Mouse (Mus musculus) heart, embryonic 14.5 days (tissue): ENCODE measurements at regions not wholly inside any gene's neighbourhood (a gene's known extent, or its start where the extent isn't known, plus 50 kb on each side); places are given as distances from the start of the nearest gene placed in this dataset.

ENCODE experiments used
- ATAC-seq: fragments of 200-750 bp; cut with Nextera tagmentation; 2 replicates; pipeline ENCODE4 v1.8.0; 2017; ENCODE audit warnings: low read depth, moderate TSS enrichment; ENCODE audit not compliant: insufficient number of reproducible peaks, insufficient read depth, low FRiP score
- H3K27ac ChIP-seq, 2 experiments: fragments of 200-500 bp in 1 of 2; fragments of 300-500 bp in 1 of 2; sonication (generic) in 1 of 2; replicated peaks in 1 of 2; 2 replicates each; pipeline ENCODE4 v1.5.1; 2012 to 2014; ENCODE audit warnings: low read depth in 2 of 2, low read length in 2 of 2, control low read depth in 1 of 2, mild to moderate bottlenecking in 1 of 2, mixed read lengths in 1 of 2; ENCODE audit not compliant: control insufficient read depth in 1 of 2, insufficient read depth in 1 of 2
- H3K27me3 ChIP-seq: fragments of 300-500 bp; sonication (generic); 2 replicates; pipeline ENCODE4 v1.6.1; 2014; ENCODE audit warnings: mild to moderate bottlenecking, low read length, control low read depth; ENCODE audit not compliant: control insufficient read depth, insufficient read depth
- H3K36me3 ChIP-seq: fragments of 300-500 bp; sonication (generic); 2 replicates; pipeline ENCODE4 v1.6.1; 2014; ENCODE audit warnings: mild to moderate bottlenecking, control low read depth, low read length, mixed read lengths; ENCODE audit not compliant: control insufficient read depth, insufficient read depth
- H3K4me1 ChIP-seq, 2 experiments: fragments of 200-500 bp in 1 of 2; fragments of 300-500 bp in 1 of 2; sonication (generic) in 1 of 2; 2 replicates each; pipeline ENCODE4 v1.6.1; 2012 to 2014; ENCODE audit warnings: low read length in 2 of 2, control low read depth in 1 of 2, mixed read lengths in 1 of 2; ENCODE audit not compliant: control insufficient read depth in 2 of 2, insufficient read depth in 2 of 2
- H3K4me2 ChIP-seq: fragments of 300-500 bp; sonication (generic); 2 replicates; pipeline ENCODE4 v1.6.1; 2014; ENCODE audit warnings: mild to moderate bottlenecking, low read length
- H3K4me3 ChIP-seq, 2 experiments: fragments of 200-500 bp in 1 of 2; fragments of 300-500 bp in 1 of 2; sonication (generic) in 1 of 2; 2 replicates each; pipeline ENCODE4 v1.5.1; 2012 to 2014; ENCODE audit warnings: low read length in 2 of 2, mild to moderate bottlenecking in 2 of 2, control low read depth in 1 of 2, low read depth in 1 of 2, moderate library complexity in 1 of 2; ENCODE audit not compliant: control insufficient read depth in 1 of 2, insufficient read depth in 1 of 2
- H3K9ac ChIP-seq: fragments of 300-500 bp; sonication (generic); 2 replicates; pipeline ENCODE4 v1.6.1; 2014; ENCODE audit warnings: mild to moderate bottlenecking, low read length
- H3K9me3 ChIP-seq: fragments of 300-500 bp; sonication (generic); 2 replicates; pipeline ENCODE4 v1.6.1; 2016; ENCODE audit warnings: low read length, control low read depth; ENCODE audit not compliant: control insufficient read depth
- WGBS: fragments of 180-500 bp; shearing (Covaris S2); extraction: QIAGEN DNeasy Blood & Tissue Kit; methylation state at CpG from one replicate; pipeline ENCODE4 v1.1.7; 2014; 5-methylcytosine and 5-hydroxymethylcytosine counted together

DNA sequence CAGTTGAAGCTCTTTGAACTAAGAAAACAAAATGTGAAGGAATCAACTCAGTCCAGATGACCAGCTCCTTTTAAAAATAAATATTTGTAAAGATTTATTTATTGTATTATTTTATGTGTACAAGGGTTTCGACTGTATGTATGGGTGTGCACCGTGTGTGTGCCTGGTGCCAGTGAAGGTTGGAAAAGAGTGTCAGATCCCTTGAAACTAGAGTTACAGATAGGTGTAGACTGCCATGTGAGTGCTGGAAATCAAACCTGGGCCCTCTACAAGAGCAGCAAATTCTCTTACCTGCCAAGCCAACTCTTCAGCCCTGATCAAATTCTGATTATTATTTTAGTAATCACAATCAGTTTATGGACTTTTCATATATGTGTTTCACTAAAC, 140.2 kb upstream of the Gm12728 start:
- no peak overlapping the region for H3K4me3 ChIP-seq
- H3K9me3 ChIP-seq: no peaks in the 10 kb centered on the region
- H3K9ac ChIP-seq: no peak overlapping the region
- ATAC-seq: no peak
- no peaks in the 10 kb centered on the region for H3K27me3 ChIP-seq
- H3K27ac ChIP-seq: no peak overlapping the region
- H3K36me3 ChIP-seq: no peaks in the 10 kb centered on the region
- H3K4me1 ChIP-seq: no peaks in the 10 kb centered on the region
- 88% methylated on average over 2 of the region's 2 CpGs for WGBS
- H3K4me2 ChIP-seq: no peak overlapping the region

DNA sequence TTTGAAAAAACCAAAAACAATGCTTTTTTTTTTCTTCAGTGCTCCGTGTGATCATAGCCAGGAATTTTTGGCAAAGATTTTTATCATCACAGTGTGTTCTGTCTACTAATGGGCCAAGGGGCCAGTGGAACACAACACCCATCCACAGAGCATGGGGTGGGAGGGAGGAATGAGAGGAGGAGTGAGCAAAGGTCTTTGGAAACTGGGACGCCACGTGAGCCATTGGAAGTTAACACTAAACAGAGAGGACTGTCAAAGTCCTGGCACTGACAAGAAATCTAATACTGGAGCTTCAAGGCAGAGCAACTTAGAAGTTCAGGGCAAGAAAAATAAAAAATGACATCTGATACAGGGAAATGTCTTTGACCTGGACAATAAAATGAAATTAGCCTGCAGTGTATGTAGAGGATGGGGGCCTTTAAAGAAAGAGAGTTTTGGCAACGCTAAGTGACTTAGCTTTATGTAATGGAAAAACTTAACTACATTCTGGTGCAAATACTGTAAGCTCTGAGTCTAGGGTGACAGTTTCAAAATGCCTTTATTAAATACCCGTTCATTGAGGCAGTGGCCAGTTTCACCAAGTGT, 133.5 kb upstream of the Gm12728 start:
- Histone ChIP-seq H3K27me3 (no peaks in the 10 kb centered on the region), H3K4me2 (no peak overlapping the region), H3K9me3 (no peaks in the 10 kb centered on the region), H3K9ac (no peak overlapping the region), H3K36me3 (no peaks in the 10 kb centered on the region), H3K4me3 (no peak overlapping the region), H3K4me1 (no peaks in the 10 kb centered on the region), H3K27ac (no peak overlapping the region)
- no peak for ATAC-seq
- whole genome bisulfite sequencing: 54% methylated on average over 5 of the region's 5 CpGs

DNA sequence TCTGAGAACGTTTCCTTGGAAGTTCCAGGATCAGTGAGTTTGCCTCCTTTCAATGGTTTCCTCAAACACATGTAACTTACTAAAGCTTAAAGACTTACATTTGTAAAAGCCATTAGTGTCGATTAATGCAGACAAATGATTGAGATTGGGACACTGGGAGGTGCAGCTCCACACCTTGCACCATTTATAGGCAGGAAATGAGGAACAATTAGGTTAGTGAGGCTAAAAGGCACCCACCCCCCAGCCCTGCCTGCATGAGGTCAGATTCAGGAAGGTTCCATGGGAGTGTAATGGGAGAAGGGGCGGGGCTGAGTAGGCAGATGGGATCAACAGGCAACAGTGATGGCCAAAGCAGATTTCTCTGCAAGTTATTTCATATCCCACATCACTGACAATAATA, 131.1 kb upstream of the Gm12728 start:
- H3K4me1 ChIP-seq: no peaks in the 10 kb centered on the region
- no peak overlapping the region for H3K4me2 ChIP-seq
- H3K36me3 ChIP-seq: no peaks in the 10 kb centered on the region
- H3K4me3 ChIP-seq: no peak overlapping the region
- no peak overlapping the region for H3K9ac ChIP-seq
- no peaks in the 10 kb centered on the region for H3K9me3 ChIP-seq
- 72% methylated on average over 3 of the region's 3 CpGs for WGBS
- no peak for ATAC-seq
- no peaks in the 10 kb centered on the region for H3K27me3 ChIP-seq
- H3K27ac ChIP-seq: no peak overlapping the region

DNA sequence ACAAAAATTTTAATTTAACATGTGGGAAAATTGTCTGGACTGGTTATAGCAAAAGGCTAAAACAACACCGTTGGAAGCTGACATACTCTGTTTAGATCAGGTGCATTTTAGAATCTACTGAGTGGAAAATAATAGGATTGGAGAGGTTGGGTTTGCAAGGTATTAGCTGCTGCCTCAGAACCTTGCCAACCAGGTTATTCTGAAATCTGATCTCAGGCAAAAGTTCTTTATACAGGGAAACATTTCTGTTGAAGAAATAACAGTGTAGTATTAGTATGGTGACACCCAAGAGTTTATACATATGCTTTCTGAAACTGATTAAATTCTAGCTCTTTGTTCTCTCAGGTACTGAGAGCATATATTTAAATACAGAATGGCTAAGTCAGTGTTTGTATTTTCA, 113.0 kb upstream of the Gm12728 start:
- Histone ChIP-seq H3K27me3 (no peaks in the 10 kb centered on the region), H3K27ac (no peak overlapping the region), H3K4me3 (no peak overlapping the region), H3K4me2 (no peak overlapping the region), H3K9ac (no peak overlapping the region), H3K36me3 (no peaks in the 10 kb centered on the region), H3K4me1 (no peaks in the 10 kb centered on the region), H3K9me3 (no peaks in the 10 kb centered on the region)
- WGBS: 85% methylated on average over 1 of the region's 1 CpGs
- no peak for ATAC-seq

DNA sequence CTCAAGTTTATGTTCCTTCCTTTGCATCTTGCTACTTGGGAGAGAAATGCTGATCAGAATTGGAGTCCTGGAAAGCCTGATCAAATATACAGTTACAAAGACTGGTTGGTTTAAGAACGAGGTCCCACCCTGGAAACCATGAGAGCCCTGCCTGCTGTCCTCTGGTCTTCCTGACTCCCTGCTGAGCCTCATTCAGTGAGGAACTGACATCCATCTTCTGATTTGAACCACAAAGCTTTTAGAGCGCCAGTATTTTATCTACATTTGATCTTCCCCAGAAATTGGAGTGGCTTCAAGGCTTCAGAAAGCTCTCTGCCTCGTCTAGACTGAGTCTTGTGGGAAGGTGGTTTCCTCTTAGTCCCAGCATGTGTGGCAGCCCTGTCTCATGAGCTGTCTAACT, 99.0 kb upstream of the Gm12728 start:
- Histone ChIP-seq H3K27ac (no peak overlapping the region), H3K4me2 (no peak overlapping the region), H3K4me3 (no peak overlapping the region), H3K9me3 (no peaks in the 10 kb centered on the region), H3K27me3 (no peaks in the 10 kb centered on the region), H3K4me1 (no peaks in the 10 kb centered on the region), H3K9ac (no peak overlapping the region), H3K36me3 (no peaks in the 10 kb centered on the region)
- WGBS: 31% methylated on average over 3 of the region's 3 CpGs
- ATAC-seq: no peak

DNA sequence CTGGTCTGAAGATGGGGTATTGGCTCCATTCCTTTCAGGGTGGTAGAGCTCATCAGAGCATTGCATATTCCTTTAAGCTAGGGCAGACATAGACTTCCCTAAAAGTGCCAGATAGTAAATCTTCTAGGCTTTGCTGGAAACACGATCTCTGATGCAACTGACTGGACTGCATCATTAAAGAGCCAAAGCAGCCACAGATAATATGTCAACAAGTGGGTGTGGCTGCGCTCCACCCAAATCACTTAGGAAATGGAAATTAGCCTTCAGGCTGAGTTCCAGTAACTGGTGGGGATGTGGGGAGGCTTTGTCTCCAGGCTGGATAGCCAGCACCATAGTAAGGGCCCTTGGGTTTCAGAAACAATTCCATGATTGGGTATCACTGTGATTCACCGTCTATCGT, 97.3 kb upstream of the Gm12728 start:
- Histone ChIP-seq H3K36me3 (no peaks in the 10 kb centered on the region), H3K27ac (no peak overlapping the region), H3K9ac (no peak overlapping the region), H3K4me2 (no peak overlapping the region), H3K4me3 (no peak overlapping the region), H3K9me3 (no peaks in the 10 kb centered on the region), H3K27me3 (no peaks in the 10 kb centered on the region), H3K4me1 (no peaks in the 10 kb centered on the region)
- ATAC-seq: no peak
- WGBS: 82% methylated on average over 4 of the region's 4 CpGs

DNA sequence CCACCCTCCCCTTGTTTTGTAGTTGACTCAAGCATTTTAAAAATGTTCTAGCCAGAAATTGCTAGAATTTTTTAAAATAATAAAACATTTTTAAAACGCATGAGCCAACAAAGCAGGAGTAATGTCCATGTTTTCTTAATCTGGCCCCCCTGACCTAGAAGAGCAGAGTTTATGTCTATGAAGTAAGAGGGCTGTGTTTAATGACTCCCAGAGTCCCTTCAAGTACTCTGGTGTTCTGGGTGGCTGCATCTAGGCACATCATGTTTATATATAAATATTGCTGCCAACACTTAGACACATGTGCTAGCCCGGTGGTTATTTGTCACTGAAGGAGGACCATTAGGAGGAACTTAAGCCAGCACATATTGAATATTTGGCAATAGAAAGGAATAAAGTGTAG, 93.8 kb upstream of the Gm12728 start:
- Histone ChIP-seq H3K4me1 (no peaks in the 10 kb centered on the region), H3K4me2 (no peak overlapping the region), H3K36me3 (no peaks in the 10 kb centered on the region), H3K27me3 (no peaks in the 10 kb centered on the region), H3K4me3 (no peak overlapping the region), H3K27ac (no peak overlapping the region), H3K9me3 (no peaks in the 10 kb centered on the region), H3K9ac (no peak overlapping the region)
- no peak for ATAC-seq
- 78% methylated on average over 2 of the region's 2 CpGs for WGBS

DNA sequence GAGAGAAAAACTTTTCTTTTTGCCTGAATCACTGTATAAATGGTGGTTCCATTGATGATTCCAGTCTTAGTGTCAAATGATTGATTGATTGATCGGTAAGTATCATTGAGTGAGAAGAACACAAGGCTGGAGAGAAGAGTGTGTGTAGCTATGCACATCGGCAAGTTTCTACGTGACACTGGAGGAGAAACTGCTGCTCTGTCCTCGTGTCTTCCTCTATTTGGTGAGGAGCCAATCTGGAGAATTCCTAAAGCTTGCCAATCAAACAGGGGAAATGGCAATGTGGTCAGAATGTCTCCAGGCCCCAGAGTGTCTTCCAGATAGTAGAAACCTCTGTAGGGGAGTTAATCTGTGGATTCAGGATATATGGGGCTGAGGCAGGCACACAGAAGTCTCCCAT, 92.5 kb upstream of the Gm12728 start:
- Histone ChIP-seq H3K27ac (no peak overlapping the region), H3K36me3 (no peaks in the 10 kb centered on the region), H3K9ac (no peak overlapping the region), H3K9me3 (no peaks in the 10 kb centered on the region), H3K4me2 (no peak overlapping the region), H3K4me1 (no peaks in the 10 kb centered on the region), H3K4me3 (no peak overlapping the region), H3K27me3 (no peaks in the 10 kb centered on the region)
- no peak for ATAC-seq
- WGBS: 76% methylated on average over 4 of the region's 4 CpGs
